8 mouse cellular contexts compared by ENCODE assay signal in genomic region chr7:16845072-16845819, GRCm38 (mm10). TPM values are rescaled to one million over a fixed set of nuclear protein-coding genes. Genes with fewer than 3 reads are reported as not detected.
DNase-seq lines count a peak whose midpoint lies in the region; ATAC-seq lines count a peak whose summit lies in the region.

No protein-coding gene starts in this region.

- peak overlapping the region; percentile 88 for H3K9ac ChIP-seq in heart, embryonic 14.5 days (ENCODE audit: low read length)
- H3K9ac ChIP-seq in kidney, embryonic 15.5 days = peak overlapping the region; percentile 39
- H3K9ac ChIP-seq in stomach, embryonic 14.5 days (replicated peaks; ENCODE audit: low read depth, low read length) = peak overlapping the region; percentile 33; the same call in 1 of the 2 replicates

- no peaks in the 10 kb centered on the region for H3K27me3 ChIP-seq in heart, embryonic 14.5 days (ENCODE audit: control insufficient read depth, insufficient read depth, low read length)
- H3K27me3 ChIP-seq in kidney, embryonic 15.5 days = no peaks in the 10 kb centered on the region
- H3K27me3 ChIP-seq in stomach, embryonic 14.5 days (ENCODE audit: control insufficient read depth, insufficient read depth, low read length) = no peaks in the 10 kb centered on the region

- no peaks in the 10 kb centered on the region for H3K9me3 ChIP-seq in heart, embryonic 14.5 days (ENCODE audit: control insufficient read depth, low read length)
- no peaks in the 10 kb centered on the region for H3K9me3 ChIP-seq in kidney, embryonic 15.5 days (replicated peaks)
- no peaks in the 10 kb centered on the region for H3K9me3 ChIP-seq in stomach, embryonic 14.5 days (ENCODE audit: control insufficient read depth, low read depth, low read length)

- ATAC-seq in common myeloid progenitor, adult 5-6 weeks (replicated peaks; ENCODE audit: low read depth, poor library complexity, severe bottlenecking) = peak; percentile 4; the same call in 1 of the 2 replicates
- ATAC-seq in heart, embryonic 14.5 days (ENCODE audit: insufficient number of reproducible peaks, insufficient read depth, low FRiP score, low read depth) = no peak
- peak; percentile 24 for ATAC-seq in kidney, embryonic 15.5 days (replicated peaks; ENCODE audit: low FRiP score)
- no peak for ATAC-seq in stomach, embryonic 14.5 days (ENCODE audit: insufficient number of reproducible peaks, insufficient read depth, low FRiP score, low read depth)

- peak overlapping the region; percentile 42 to 74 for H3K4me3 ChIP-seq in heart, embryonic 14.5 days (ENCODE audit: control insufficient read depth in 1 of 2, insufficient read depth in 1 of 2, low read depth in 1 of 2, low read length in 2 of 2)
- H3K4me3 ChIP-seq in kidney, embryonic 15.5 days (replicated peaks) = peak overlapping the region; percentile 70
- peak overlapping the region; percentile 17 for H3K4me3 ChIP-seq in stomach, embryonic 14.5 days (ENCODE audit: low read depth, low read length)

- peak; percentile 68 for DNase-seq in CD4-positive, CD25-positive, alpha-beta regulatory T cell, adult 2 months (ENCODE audit: low read depth, low spot score)
- peak; percentile 81 for DNase-seq in lung, postnatal 36 days
- DNase-seq in ovary, postnatal 10 days (ENCODE audit: low spot score) = no peak
- DNase-seq in right cerebral cortex, postnatal 10 days (ENCODE audit: low spot score in 2 of 2) = no peak

- peaks cover 38% of the 10 kb centered on the region for H3K36me3 ChIP-seq in heart, embryonic 14.5 days (ENCODE audit: control insufficient read depth, insufficient read depth, low read length)
- H3K36me3 ChIP-seq in kidney, embryonic 15.5 days = peaks cover 41% of the 10 kb centered on the region
- H3K36me3 ChIP-seq in stomach, embryonic 14.5 days (ENCODE audit: control insufficient read depth, insufficient read depth, low read length) = peaks cover 9% of the 10 kb centered on the region

- peaks cover 17 to 23% of the 10 kb centered on the region in 2 experiments for H3K4me1 ChIP-seq in heart, embryonic 14.5 days (ENCODE audit: control insufficient read depth in 2 of 2, insufficient read depth in 2 of 2, low read length in 2 of 2)
- peaks cover 49% of the 10 kb centered on the region for H3K4me1 ChIP-seq in kidney, embryonic 15.5 days
- peaks cover 20% of the 10 kb centered on the region; the same call in 1 of the 2 replicates for H3K4me1 ChIP-seq in stomach, embryonic 14.5 days (ENCODE audit: control insufficient read depth, insufficient read depth, low read length)

- peak overlapping the region; percentile 86 to 87 for H3K27ac ChIP-seq in heart, embryonic 14.5 days (replicated peaks in 1 of 2; ENCODE audit: control insufficient read depth in 1 of 2, insufficient read depth in 1 of 2, low read depth in 2 of 2, low read length in 2 of 2)
- H3K27ac ChIP-seq in kidney, embryonic 15.5 days = peak overlapping the region; percentile 88
- H3K27ac ChIP-seq in stomach, embryonic 14.5 days (ENCODE audit: low read length) = peak overlapping the region; percentile 63; the same call in 1 of the 2 replicates

- WGBS in heart, embryonic 14.5 days = 44% methylated on average over 14 of the region's 14 CpGs
- WGBS in kidney, embryonic 15.5 days = 25% methylated on average over 14 of the region's 14 CpGs
- WGBS in stomach, embryonic 14.5 days = 27% methylated on average over 14 of the region's 14 CpGs

- H3K4me2 ChIP-seq in heart, embryonic 14.5 days (ENCODE audit: low read length) = peak overlapping the region; percentile 97
- H3K4me2 ChIP-seq in kidney, embryonic 15.5 days = peak overlapping the region; percentile 97
- H3K4me2 ChIP-seq in stomach, embryonic 14.5 days (replicated peaks; ENCODE audit: low read depth, low read length) = peak overlapping the region; percentile 83

RNA-seq across cellular contexts. Expression of gene Prkd2, which starts 2.5 kb away (rescaled TPM):
- total RNA-seq in common myeloid progenitor, adult 5-6 weeks (2017) = 7.0 and 12.9 TPM in 2 replicates
- polyA plus RNA-seq in heart, embryonic 14.5 days (2014; fragmentation: Nextera tagmentation; extraction: Ambion mirVana) = 11.2 and 12.5 TPM in 2 replicates
- 14.6 and 17.7 TPM in 2 replicates for polyA plus RNA-seq in kidney, embryonic 15.5 days (2015; fragmentation: Nextera tagmentation; extraction: Ambion mirVana)
- 14.2 and 14.6 TPM in 2 replicates for polyA plus RNA-seq in stomach, embryonic 14.5 days (2014; fragmentation: Nextera tagmentation; extraction: Ambion mirVana)

RNA-seq across cellular contexts. Expression of gene Fkrp, which starts 28.7 kb away (rescaled TPM):
- 9.1 and 11.4 TPM in 2 replicates for total RNA-seq in common myeloid progenitor, adult 5-6 weeks (2017)
- polyA plus RNA-seq in heart, embryonic 14.5 days (2014; fragmentation: Nextera tagmentation; extraction: Ambion mirVana) = 30.3 and 30.9 TPM in 2 replicates
- polyA plus RNA-seq in kidney, embryonic 15.5 days (2015; fragmentation: Nextera tagmentation; extraction: Ambion mirVana) = 32.0 and 34.1 TPM in 2 replicates
- polyA plus RNA-seq in stomach, embryonic 14.5 days (2014; fragmentation: Nextera tagmentation; extraction: Ambion mirVana) = 23.8 and 25.8 TPM in 2 replicates

RNA-seq across cellular contexts. Expression of gene Strn4, which starts 29.6 kb away (rescaled TPM):
- total RNA-seq in common myeloid progenitor, adult 5-6 weeks (2017) = 50.2 and 51.1 TPM in 2 replicates
- polyA plus RNA-seq in heart, embryonic 14.5 days (2014; fragmentation: Nextera tagmentation; extraction: Ambion mirVana) = 90.9 and 91.4 TPM in 2 replicates
- 91.5 and 99.8 TPM in 2 replicates for polyA plus RNA-seq in kidney, embryonic 15.5 days (2015; fragmentation: Nextera tagmentation; extraction: Ambion mirVana)
- 105 and 120 TPM in 2 replicates for polyA plus RNA-seq in stomach, embryonic 14.5 days (2014; fragmentation: Nextera tagmentation; extraction: Ambion mirVana)

RNA-seq across cellular contexts. Expression of gene Dact3, which starts 29.9 kb away (rescaled TPM):
- total RNA-seq in common myeloid progenitor, adult 5-6 weeks (2017) = 0.14 and 1.1 TPM in 2 replicates
- 13.2 and 13.8 TPM in 2 replicates for polyA plus RNA-seq in heart, embryonic 14.5 days (2014; fragmentation: Nextera tagmentation; extraction: Ambion mirVana)
- 2.6 TPM in 2 replicates for polyA plus RNA-seq in kidney, embryonic 15.5 days (2015; fragmentation: Nextera tagmentation; extraction: Ambion mirVana)
- polyA plus RNA-seq in stomach, embryonic 14.5 days (2014; fragmentation: Nextera tagmentation; extraction: Ambion mirVana) = 5.5 and 6.1 TPM in 2 replicates

RNA-seq across cellular contexts. Expression of gene Gng8, which starts 46.3 kb away (rescaled TPM):
- 3.1 TPM in 1 of 2 replicates, not detected in the other for total RNA-seq in common myeloid progenitor, adult 5-6 weeks (2017)
- 4.2 and 6.9 TPM in 2 replicates for polyA plus RNA-seq in heart, embryonic 14.5 days (2014; fragmentation: Nextera tagmentation; extraction: Ambion mirVana)
- 6.8 and 7.8 TPM in 2 replicates for polyA plus RNA-seq in kidney, embryonic 15.5 days (2015; fragmentation: Nextera tagmentation; extraction: Ambion mirVana)
- 12.8 and 12.9 TPM in 2 replicates for polyA plus RNA-seq in stomach, embryonic 14.5 days (2014; fragmentation: Nextera tagmentation; extraction: Ambion mirVana)

Comparison
In these comparisons a context has a peak if more than half of its experiments do, and no peak if none do; other contexts are left out.
1. DNase-seq: peak in CD4-positive, CD25-positive, alpha-beta regulatory T cell, adult 2 months (single experiment) and lung, postnatal 36 days (single experiment); none in ovary, postnatal 10 days (single experiment) and right cerebral cortex, postnatal 10 days (0 of 2).
2. ATAC-seq: peak in common myeloid progenitor, adult 5-6 weeks (single experiment) and kidney, embryonic 15.5 days (single experiment); none in heart, embryonic 14.5 days (single experiment) and stomach, embryonic 14.5 days (single experiment).
3. H3K4me3 ChIP-seq: peak in every context shown above with its lines; median percentile 70 in kidney, embryonic 15.5 days; 58 in heart, embryonic 14.5 days; 17 in stomach, embryonic 14.5 days.
4. H3K9ac ChIP-seq: peak in every context shown above with its lines; median percentile 88 in heart, embryonic 14.5 days; 39 in kidney, embryonic 15.5 days; 33 in stomach, embryonic 14.5 days.
5. Peak in every context shown above with its lines, with median percentiles within 50 percentile points of each other: H3K27ac ChIP-seq and H3K4me2 ChIP-seq.